Mouse (Mus musculus): ENCODE measurements around the gene LTO1. TPM values are rescaled to one million over a fixed set of nuclear protein-coding genes. Genes with fewer than 3 reads are reported as not detected.
"Not testable (repeated sequence)": the region's sequence is repeated elsewhere in the genome, so short reads cannot be mapped to it uniquely, and the experiment has no call there.

Gene LTO1
- polyA plus RNA-seq, 1 experiment, result 21.5 TPM

- no peaks in the 10 kb centered on the region for H3K36me3 ChIP-seq (ENCODE audit: control insufficient read depth, insufficient read depth, low read length, poor library complexity, severe bottlenecking)
- H3K4me3 ChIP-seq (ENCODE audit: low read depth, low read length), result no peak overlapping the region
- no peaks in the 10 kb centered on the region for H3K27me3 ChIP-seq (ENCODE audit: control insufficient read depth, insufficient read depth, low read length, poor library complexity, severe bottlenecking)
- peaks cover 8% of the 10 kb centered on the region for H3K4me1 ChIP-seq (ENCODE audit: control insufficient read depth, insufficient read depth, low read length)
- no peak overlapping the region for H3K9ac ChIP-seq (ENCODE audit: low read depth, poor library complexity, severe bottlenecking)
- TF ChIP-seq EP300 (IDR thresholded peaks at IDR 0.05; ENCODE audit: insufficient read depth, low read depth, low read length), result no peak
- TF ChIP-seq POLR2A (IDR thresholded peaks at IDR 0.05; ENCODE audit: insufficient read depth, low read length), result no peak
- no peak for TF ChIP-seq CTCF (IDR thresholded peaks at IDR 0.05; ENCODE audit: low read depth, low read length)
- H3K9me3 ChIP-seq (replicated peaks; ENCODE audit: control insufficient read depth, insufficient read depth, low read length, poor library complexity, severe bottlenecking), result no peaks in the 10 kb centered on the region
- H3K27ac ChIP-seq (ENCODE audit: insufficient read depth, low read length), result no peak overlapping the region
Observed at GRCm38 (mm10) chr7:144878401-144878800, 36.5 kb upstream of the LTO1 start.

DNA sequence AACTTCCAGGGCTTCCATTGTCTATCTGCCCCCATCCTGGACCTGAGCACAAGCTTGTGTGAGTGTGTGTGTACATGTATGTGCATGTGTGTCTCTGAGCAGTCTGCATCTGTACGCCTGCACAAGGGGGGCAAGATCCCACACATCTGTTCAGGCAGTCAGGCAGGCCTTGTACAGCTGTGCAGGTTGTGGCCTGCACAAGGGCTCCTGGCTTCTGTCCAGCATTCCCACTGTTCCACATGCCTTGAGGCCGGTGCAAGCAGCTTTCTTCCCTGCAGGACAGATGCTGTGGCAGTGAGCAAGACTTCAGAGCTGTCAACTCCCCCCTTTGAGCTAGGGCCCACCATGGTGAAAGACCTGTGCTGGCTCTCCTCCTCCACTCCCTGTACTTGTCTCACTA lies 31.8 kb upstream of the LTO1 start:
- Histone ChIP-seq H3K4me3 (ENCODE audit: low read depth, low read length) (no peak overlapping the region), H3K4me1 (ENCODE audit: control insufficient read depth, insufficient read depth, low read length) (peaks cover 1% of the 10 kb centered on the region), H3K9me3 (replicated peaks; ENCODE audit: control insufficient read depth, insufficient read depth, low read length, poor library complexity, severe bottlenecking) (no peaks in the 10 kb centered on the region), H3K36me3 (ENCODE audit: control insufficient read depth, insufficient read depth, low read length, poor library complexity, severe bottlenecking) (no peaks in the 10 kb centered on the region), H3K9ac (ENCODE audit: low read depth, poor library complexity, severe bottlenecking) (no peak overlapping the region), H3K27me3 (ENCODE audit: control insufficient read depth, insufficient read depth, low read length, poor library complexity, severe bottlenecking) (no peaks in the 10 kb centered on the region), H3K27ac (ENCODE audit: insufficient read depth, low read length) (no peak overlapping the region)
- TF ChIP-seq CTCF (IDR thresholded peaks at IDR 0.05; ENCODE audit: low read depth, low read length), result no peak
- no peak for TF ChIP-seq EP300 (IDR thresholded peaks at IDR 0.05; ENCODE audit: insufficient read depth, low read depth, low read length)
- no peak for TF ChIP-seq POLR2A (IDR thresholded peaks at IDR 0.05; ENCODE audit: insufficient read depth, low read length)

DNA sequence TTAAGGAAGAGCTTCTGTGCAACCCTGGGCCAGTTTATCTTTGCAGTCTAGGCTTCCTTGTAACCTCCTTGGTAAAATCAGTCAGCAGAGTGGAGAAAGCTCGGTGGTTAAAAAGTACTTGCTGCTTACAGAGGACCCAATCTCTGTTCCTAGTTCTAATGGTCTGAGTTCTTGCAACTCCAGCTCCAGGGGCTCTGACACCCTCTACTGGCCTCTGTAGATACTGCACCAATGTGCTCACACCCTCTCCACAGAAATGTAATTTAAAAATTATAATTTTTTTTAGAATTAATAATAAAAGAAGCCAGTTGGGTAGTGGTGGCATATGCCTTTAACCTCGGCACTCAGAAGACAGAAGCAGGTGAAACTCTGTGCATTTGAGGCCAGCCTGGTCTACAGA lies 27.2 kb upstream of the LTO1 start:
- Histone ChIP-seq H3K27me3 (ENCODE audit: control insufficient read depth, insufficient read depth, low read length, poor library complexity, severe bottlenecking) (no peaks in the 10 kb centered on the region), H3K9me3 (replicated peaks; ENCODE audit: control insufficient read depth, insufficient read depth, low read length, poor library complexity, severe bottlenecking) (no peaks in the 10 kb centered on the region), H3K27ac (ENCODE audit: insufficient read depth, low read length) (no peak overlapping the region), H3K36me3 (ENCODE audit: control insufficient read depth, insufficient read depth, low read length, poor library complexity, severe bottlenecking) (no peaks in the 10 kb centered on the region), H3K4me3 (ENCODE audit: low read depth, low read length) (no peak overlapping the region), H3K9ac (ENCODE audit: low read depth, poor library complexity, severe bottlenecking) (no peak overlapping the region), H3K4me1 (ENCODE audit: control insufficient read depth, insufficient read depth, low read length) (peaks cover 2% of the 10 kb centered on the region)
- peak; percentile 56 for TF ChIP-seq CTCF (IDR thresholded peaks at IDR 0.05; ENCODE audit: low read depth, low read length)
- no peak for TF ChIP-seq EP300 (IDR thresholded peaks at IDR 0.05; ENCODE audit: insufficient read depth, low read depth, low read length)

- Histone ChIP-seq H3K27me3 (ENCODE audit: control insufficient read depth, insufficient read depth, low read length, poor library complexity, severe bottlenecking) (no peaks in the 10 kb centered on the region), H3K9me3 (replicated peaks; ENCODE audit: control insufficient read depth, insufficient read depth, low read length, poor library complexity, severe bottlenecking) (no peaks in the 10 kb centered on the region), H3K27ac (ENCODE audit: insufficient read depth, low read length) (no peak overlapping the region), H3K36me3 (ENCODE audit: control insufficient read depth, insufficient read depth, low read length, poor library complexity, severe bottlenecking) (no peaks in the 10 kb centered on the region), H3K9ac (ENCODE audit: low read depth, poor library complexity, severe bottlenecking) (no peak overlapping the region), H3K4me1 (ENCODE audit: control insufficient read depth, insufficient read depth, low read length) (peaks cover 2% of the 10 kb centered on the region), H3K4me3 (ENCODE audit: low read depth, low read length) (no peak overlapping the region)
- TF ChIP-seq EP300 (IDR thresholded peaks at IDR 0.05; ENCODE audit: insufficient read depth, low read depth, low read length) (peak; percentile 85), CTCF (IDR thresholded peaks at IDR 0.05; ENCODE audit: low read depth, low read length) (no peak)
Observed at GRCm38 (mm10) chr7:144888564-144889299, 26.2 kb upstream of the LTO1 start.

DNA sequence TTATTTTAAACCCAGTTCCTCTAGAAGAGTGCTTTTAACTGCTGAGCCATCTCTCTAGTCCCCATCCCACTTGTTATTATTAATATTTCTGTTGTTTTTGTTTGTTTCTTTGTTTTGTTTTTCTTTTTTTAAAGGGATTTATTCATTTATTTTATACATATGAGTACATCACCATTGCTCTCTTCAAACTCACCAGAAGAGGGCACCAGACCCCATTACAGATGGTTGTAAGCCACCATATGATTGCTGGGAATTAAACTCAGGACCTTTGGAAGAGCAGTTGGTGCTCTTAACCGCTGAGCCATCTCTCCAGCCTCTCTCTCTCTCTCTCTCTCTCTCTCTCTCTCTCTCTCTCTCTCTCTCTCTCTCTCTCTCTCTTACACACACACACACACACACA lies 24.2 kb upstream of the LTO1 start:
- not testable (repeated sequence) for H3K4me1 ChIP-seq (ENCODE audit: control insufficient read depth, insufficient read depth, low read length); H3K4me3 ChIP-seq (ENCODE audit: low read depth, low read length); H3K27me3 ChIP-seq (ENCODE audit: control insufficient read depth, insufficient read depth, low read length, poor library complexity, severe bottlenecking); H3K9ac ChIP-seq (ENCODE audit: low read depth, poor library complexity, severe bottlenecking); H3K27ac ChIP-seq (ENCODE audit: insufficient read depth, low read length); H3K36me3 ChIP-seq (ENCODE audit: control insufficient read depth, insufficient read depth, low read length, poor library complexity, severe bottlenecking); H3K9me3 ChIP-seq (replicated peaks; ENCODE audit: control insufficient read depth, insufficient read depth, low read length, poor library complexity, severe bottlenecking)

DNA sequence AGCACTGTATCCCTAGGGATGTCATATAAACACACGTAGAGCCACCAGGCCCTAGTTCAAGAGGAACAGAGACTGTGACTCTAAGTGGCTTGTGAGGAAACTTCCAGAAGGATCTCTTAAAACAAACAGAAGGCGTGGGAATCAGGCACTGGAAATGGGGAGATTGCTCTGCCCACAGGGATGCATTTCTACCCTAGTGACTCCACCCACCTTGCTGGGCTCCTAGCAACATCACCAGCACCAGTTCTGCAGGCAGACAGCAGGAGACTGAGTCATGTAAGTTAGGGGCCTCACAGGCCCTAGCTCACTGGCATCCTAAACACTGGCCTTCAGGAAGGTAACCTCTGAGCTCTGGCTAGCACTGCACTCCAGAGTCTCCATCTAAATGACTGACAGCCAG lies 23.0 kb upstream of the LTO1 start:
- Histone ChIP-seq H3K27me3 (ENCODE audit: control insufficient read depth, insufficient read depth, low read length, poor library complexity, severe bottlenecking) (peaks cover 4% of the 10 kb centered on the region; the same call in 1 of the 2 replicates), H3K4me3 (ENCODE audit: low read depth, low read length) (no peak overlapping the region), H3K4me1 (ENCODE audit: control insufficient read depth, insufficient read depth, low read length) (peaks cover 4% of the 10 kb centered on the region), H3K27ac (ENCODE audit: insufficient read depth, low read length) (no peak overlapping the region), H3K9me3 (replicated peaks; ENCODE audit: control insufficient read depth, insufficient read depth, low read length, poor library complexity, severe bottlenecking) (no peaks in the 10 kb centered on the region), H3K36me3 (ENCODE audit: control insufficient read depth, insufficient read depth, low read length, poor library complexity, severe bottlenecking) (no peaks in the 10 kb centered on the region), H3K9ac (ENCODE audit: low read depth, poor library complexity, severe bottlenecking) (no peak overlapping the region)
- TF ChIP-seq POLR2A (IDR thresholded peaks at IDR 0.05; ENCODE audit: insufficient read depth, low read length) (no peak), EP300 (IDR thresholded peaks at IDR 0.05; ENCODE audit: insufficient read depth, low read depth, low read length) (no peak), CTCF (IDR thresholded peaks at IDR 0.05; ENCODE audit: low read depth, low read length) (no peak)
